Mouse (Mus musculus) ES-Bruce4 (cell line): ENCODE results near the gene Pcyt2.

Experiments
- CTCF ChIP-seq: IDR thresholded peaks from one replicate; pipeline ENCODE4 v1.8.1; 2011; ENCODE audit warnings: low read depth, low read length
- POLR2A ChIP-seq: IDR thresholded peaks from one replicate; pipeline ENCODE4 v1.8.1; 2011; ENCODE audit warnings: low read length; ENCODE audit not compliant: insufficient read depth

DNA sequence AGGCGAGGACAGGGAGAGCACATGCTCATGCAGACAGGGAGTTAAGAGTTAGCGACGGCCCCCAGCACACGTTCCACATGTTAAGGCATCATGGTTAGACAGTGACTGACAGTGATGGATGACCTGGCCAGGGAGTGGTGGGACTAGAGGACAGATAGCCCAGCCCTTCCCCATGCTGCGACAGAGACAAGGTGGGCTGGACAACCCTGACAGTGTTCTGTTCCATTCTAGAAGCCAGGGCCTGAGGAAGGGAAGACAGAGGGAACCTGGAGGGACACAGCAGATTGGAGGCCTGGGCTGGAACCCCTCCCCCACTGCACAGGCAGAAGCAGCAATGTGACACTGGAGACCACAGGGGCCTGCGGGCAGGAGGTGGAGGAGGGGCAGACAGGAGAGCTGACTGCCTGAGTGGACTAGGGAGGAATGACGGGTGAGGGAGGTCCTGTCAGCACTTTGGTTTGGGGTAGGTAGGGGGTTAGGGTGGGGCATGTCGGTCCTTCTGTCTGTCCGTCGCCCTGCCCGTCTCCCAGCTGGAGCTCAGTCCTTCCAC lies 39.0 kb downstream of the Pcyt2 start:
- no peak for TF ChIP-seq POLR2A
- TF ChIP-seq CTCF = no peak
